Mouse (Mus musculus) 416B (cell line): ENCODE data around the gene Crlf1.

Experiments
- DNase-seq: peaks from one replicate; pipeline ENCODE4 v3.0.0; 2011; ENCODE audit warnings: low read depth

Gene Crlf1

DNA sequence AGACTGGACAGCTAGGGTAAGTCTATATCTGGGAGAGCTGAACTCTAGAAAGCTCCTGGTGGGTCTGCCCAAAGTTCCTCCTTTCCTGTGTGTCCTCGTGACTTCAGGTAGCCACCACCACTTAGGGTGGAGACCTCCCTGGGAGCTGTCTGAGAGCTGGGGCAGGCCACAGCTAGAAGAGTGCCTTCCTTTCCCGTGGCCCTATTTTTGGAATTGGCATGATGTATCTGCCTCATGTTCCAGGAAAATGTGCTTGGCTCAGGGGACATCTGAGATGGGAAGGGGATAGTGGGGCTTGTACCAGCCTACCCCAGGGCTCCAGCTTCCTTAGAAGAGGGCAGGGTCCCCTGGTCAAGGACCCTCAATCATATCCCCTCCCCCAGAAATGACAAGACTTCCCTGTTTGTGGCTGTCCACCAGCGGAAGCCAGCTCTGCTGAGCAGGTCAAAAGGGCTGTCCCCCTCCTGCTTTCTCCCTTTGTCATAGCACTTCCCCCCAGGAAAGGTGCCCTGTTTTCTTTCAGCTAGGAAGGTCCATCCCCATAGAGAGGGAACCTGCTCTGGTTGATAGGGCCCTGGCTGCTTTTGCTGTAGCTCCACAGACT lies 58.7 kb downstream of the Crlf1 start:
- no peak for DNase-seq

- no peak for DNase-seq
Measured at GRCm38 (mm10) chr8:70552836-70553235, 59.9 kb downstream of the Crlf1 start.
